In genomic region chr11:100970557-100970937, GRCm38 (mm10) we compare ENCODE assay signal across 8 mouse cellular contexts. TPM values are rescaled to one million over a fixed set of nuclear protein-coding genes. Genes with fewer than 3 reads are reported as not detected.
DNase-seq lines count a peak whose midpoint lies in the region; ATAC-seq and TF ChIP-seq lines count a peak whose summit lies in the region.

TSS of gene Cavin1 (minus strand) at chr11:100970887.

- H3K27ac ChIP-seq in forebrain, embryonic 14.5 days (ENCODE audit: low read depth, low read length) = no peak within 1 kb of the TSS
- H3K27ac ChIP-seq in lung, embryonic 14.5 days (ENCODE audit: low read depth) = peak within 1 kb of the TSS; percentile 92

- H3K4me3 ChIP-seq in G1E (ENCODE audit: low read depth, low read length) = peak within 1 kb of the TSS; percentile 76
- H3K4me3 ChIP-seq in forebrain, embryonic 14.5 days (ENCODE audit: low read depth, low read length) = peak within 1 kb of the TSS; percentile 28
- H3K4me3 ChIP-seq in lung, embryonic 14.5 days (ENCODE audit: low read depth, low read length) = peak within 1 kb of the TSS; percentile 76

- no peak for TF ChIP-seq POLR2A in brain, embryonic 14.5 days (IDR thresholded peaks at IDR 0.05; ENCODE audit: borderline replicate concordance, extremely low read depth, insufficient read depth, insufficient read length, poor library complexity, severe bottlenecking)

- no peak for ATAC-seq in G1E (ENCODE audit: extremely low read depth, insufficient number of reproducible peaks, low FRiP score, poor library complexity, severe bottlenecking)
- ATAC-seq in forebrain, embryonic 14.5 days = peak; percentile 34; the same call in 1 of the 2 replicates
- ATAC-seq in lung, embryonic 14.5 days (ENCODE audit: insufficient read depth) = peak; percentile 93

- peak within 1 kb of the TSS; percentile 46 for H3K4me2 ChIP-seq in forebrain, embryonic 14.5 days (ENCODE audit: low read length)
- H3K4me2 ChIP-seq in lung, embryonic 14.5 days = peak within 1 kb of the TSS; percentile 79

- H3K27me3 ChIP-seq in G1E (ENCODE audit: insufficient read depth, low read length) = peaks cover 66% of the 10 kb centered on the region
- peaks cover 53% of the 10 kb centered on the region for H3K27me3 ChIP-seq in forebrain, embryonic 14.5 days (replicated peaks; ENCODE audit: control insufficient read depth, insufficient read depth, low read length)
- 0 out of 2 replicates have a peak, but pooled peaks cover 10% of the 10 kb centered on the region for H3K27me3 ChIP-seq in lung, embryonic 14.5 days (ENCODE audit: insufficient read depth, low read length)

- no peak for DNase-seq in G1E (ENCODE audit: low spot score)
- DNase-seq in brain, embryonic 14.5 days (ENCODE audit: low read depth) = peak; percentile 65
- DNase-seq in forebrain, embryonic 14.5 days (ENCODE audit: low spot score) = peak; percentile 57
- peak; percentile 99 to 100 for DNase-seq in heart, postnatal 14 days
- no peak for DNase-seq in large intestine, adult 2 months (ENCODE audit: low read depth, low spot score)
- peak; percentile 97 for DNase-seq in lung, embryonic 14.5 days
- DNase-seq in ovary, postnatal 10 days (ENCODE audit: low spot score) = peak; percentile 98
- peak; percentile 98 for DNase-seq in urinary bladder, postnatal 4 days (ENCODE audit: low spot score in 2 of 2)

- 2% methylated on average over 20 of the region's 20 CpGs for WGBS in forebrain, embryonic 14.5 days
- WGBS in large intestine, adult 2 months = 5% methylated on average over 20 of the region's 20 CpGs
- WGBS in lung, embryonic 14.5 days = under 1% methylated on average over 20 of the region's 20 CpGs

- intact Hi-C loops in heart, postnatal 14 days (cut with DNase I) = no loop called here

- H3K36me3 ChIP-seq in G1E (replicated peaks) = no peaks in the 10 kb centered on the region
- H3K36me3 ChIP-seq in forebrain, embryonic 14.5 days (ENCODE audit: control insufficient read depth, insufficient read depth, low read length) = no peaks in the 10 kb centered on the region
- H3K36me3 ChIP-seq in lung, embryonic 14.5 days (ENCODE audit: insufficient read depth) = no peaks in the 10 kb centered on the region

- H3K9ac ChIP-seq in forebrain, embryonic 14.5 days (ENCODE audit: low read length) = peak within 1 kb of the TSS; percentile 29; the same call in 1 of the 2 replicates
- H3K9ac ChIP-seq in lung, embryonic 14.5 days = peak within 1 kb of the TSS; percentile 70

- no peaks in the 10 kb centered on the region for H3K9me3 ChIP-seq in G1E (replicated peaks)
- no peaks in the 10 kb centered on the region for H3K9me3 ChIP-seq in forebrain, embryonic 14.5 days (replicated peaks; ENCODE audit: control insufficient read depth, low read length)
- no peaks in the 10 kb centered on the region for H3K9me3 ChIP-seq in lung, embryonic 14.5 days (ENCODE audit: low read depth, low read length)

- H3K4me1 ChIP-seq in G1E (ENCODE audit: insufficient read depth, low read depth, low read length) = peaks cover 37% of the 10 kb centered on the region
- peaks cover 2% of the 10 kb centered on the region; the same call in 1 of the 2 replicates for H3K4me1 ChIP-seq in forebrain, embryonic 14.5 days (ENCODE audit: control insufficient read depth, insufficient read depth, low read length)
- H3K4me1 ChIP-seq in lung, embryonic 14.5 days (ENCODE audit: insufficient read depth) = no peaks in the 10 kb centered on the region

- TF ChIP-seq CTCF in G1E (IDR thresholded peaks at IDR 0.05; ENCODE audit: low read depth, low read length) = no peak
- TF ChIP-seq CTCF in brain, embryonic 14.5 days (IDR thresholded peaks at IDR 0.05; ENCODE audit: borderline replicate concordance, extremely low read depth, insufficient read depth, insufficient read length) = no peak
- no peak for TF ChIP-seq CTCF in lung, embryonic 14.5 days (IDR thresholded peaks at IDR 0.05; ENCODE audit: low read depth)

RNA-seq across cellular contexts. Expression of gene Cavin1, which starts in this region (rescaled TPM):
- total RNA-seq in G1E (2014; fragmentation: Nextera tagmentation) (13.1 and 15.0 TPM in 2 replicates), G1E (2017) (3.1 and 3.8 TPM in 2 replicates)
- polyA plus RNA-seq in G1E (2012) = 37.0 and 39.4 TPM in 2 replicates
- 10.5 and 24.4 TPM in 2 replicates for polyA plus RNA-seq in brain, embryonic 14.5 days (2012; rRNA removed)
- 15.6 and 21.1 TPM in 2 replicates for polyA plus RNA-seq in forebrain, embryonic 14.5 days (2014; fragmentation: Nextera tagmentation; extraction: Ambion mirVana)
- total RNA-seq in heart, postnatal 14 days (2021) = 100 to 1,000 TPM; 336 to 338 TPM
- polyA plus RNA-seq in large intestine, adult 2 months (2012; rRNA removed) = 33.4 and 36.4 TPM in 2 replicates
- 137 and 143 TPM in 2 replicates for polyA plus RNA-seq in lung, embryonic 14.5 days (2014; fragmentation: Nextera tagmentation; extraction: Ambion mirVana)

Comparison
In these comparisons a context has a peak if more than half of its experiments do, and no peak if none do; other contexts are left out.
1. RNA of gene Cavin1 (total RNA-seq): 336 to 338 TPM in heart, postnatal 14 days; 3.1 to 15.0 TPM in G1E; every median in the first group is over 10 times any median in the second.
2. DNase-seq: peak in brain, embryonic 14.5 days (single experiment), forebrain, embryonic 14.5 days (single experiment), heart, postnatal 14 days (2 of 2), lung, embryonic 14.5 days (single experiment), ovary, postnatal 10 days (single experiment) and urinary bladder, postnatal 4 days (2 of 2); none in G1E (single experiment) and large intestine, adult 2 months (single experiment).
3. Peak in every context shown above with its lines, with median percentiles within 50 percentile points of each other: H3K4me3 ChIP-seq.